Mouse (Mus musculus): ENCODE data around the gene Lpin3.

Gene Lpin3

GRCm38 (mm10) chr2:160880453-160881195 lies at the start of gene Lpin3:
TSS of gene Lpin3 (plus strand) at chr2:160880670.
- DNase-seq (ENCODE audit: low spot score): no peak

DNA sequence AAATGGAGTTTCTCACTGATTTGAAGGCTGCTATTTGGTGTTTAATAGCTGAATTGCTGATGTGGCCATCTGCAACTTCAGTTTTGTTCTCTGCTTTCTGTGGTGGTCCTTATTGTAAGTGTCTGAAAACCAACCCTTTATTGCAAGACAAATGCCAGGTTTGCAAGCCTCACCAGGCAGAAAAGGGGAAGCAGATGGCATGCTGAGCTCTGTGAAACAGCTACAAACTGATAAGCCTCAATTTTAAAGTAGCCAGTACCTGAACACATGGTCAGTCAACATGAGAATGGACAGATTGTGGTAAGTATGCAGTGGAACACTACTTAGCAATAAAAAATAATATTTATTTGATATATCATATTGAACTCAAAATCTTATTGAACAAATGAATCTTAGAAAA lies 39.6 kb upstream of the Lpin3 start:
- no peak for DNase-seq (ENCODE audit: low spot score)

- no peak for DNase-seq (ENCODE audit: low spot score)
Measured at GRCm38 (mm10) chr2:160847664-160848063, 32.8 kb upstream of the Lpin3 start.

GRCm38 (mm10) chr2:160848186-160848585 lies 32.3 kb upstream of the Lpin3 start:
- DNase-seq (ENCODE audit: low spot score): no peak

GRCm38 (mm10) chr2:160849617-160850240 lies 30.7 kb upstream of the Lpin3 start:
- no peak for DNase-seq (ENCODE audit: low spot score)

- DNase-seq (ENCODE audit: low spot score): no peak
Measured at GRCm38 (mm10) chr2:160850360-160850759, 30.1 kb upstream of the Lpin3 start.

DNA sequence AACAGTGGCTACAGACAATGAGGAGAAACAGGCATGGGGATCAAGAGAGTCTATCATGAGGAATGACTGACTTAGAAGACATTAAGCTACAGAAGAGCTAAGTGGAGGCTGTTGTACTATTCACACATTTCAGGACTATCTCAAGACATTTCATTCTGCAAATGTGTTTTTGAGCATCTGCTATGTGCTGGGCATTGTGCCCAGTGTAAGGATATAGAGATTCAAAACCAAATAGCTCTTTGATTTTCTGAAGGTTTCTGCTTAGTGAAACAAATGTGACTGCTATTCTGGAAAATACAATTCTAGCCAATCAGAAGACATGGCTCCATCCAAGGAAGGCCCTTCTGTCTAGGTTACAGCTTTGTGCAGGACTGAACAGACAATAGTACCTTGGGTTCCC lies 25.8 kb upstream of the Lpin3 start:
- DNase-seq (ENCODE audit: low spot score): no peak

DNA sequence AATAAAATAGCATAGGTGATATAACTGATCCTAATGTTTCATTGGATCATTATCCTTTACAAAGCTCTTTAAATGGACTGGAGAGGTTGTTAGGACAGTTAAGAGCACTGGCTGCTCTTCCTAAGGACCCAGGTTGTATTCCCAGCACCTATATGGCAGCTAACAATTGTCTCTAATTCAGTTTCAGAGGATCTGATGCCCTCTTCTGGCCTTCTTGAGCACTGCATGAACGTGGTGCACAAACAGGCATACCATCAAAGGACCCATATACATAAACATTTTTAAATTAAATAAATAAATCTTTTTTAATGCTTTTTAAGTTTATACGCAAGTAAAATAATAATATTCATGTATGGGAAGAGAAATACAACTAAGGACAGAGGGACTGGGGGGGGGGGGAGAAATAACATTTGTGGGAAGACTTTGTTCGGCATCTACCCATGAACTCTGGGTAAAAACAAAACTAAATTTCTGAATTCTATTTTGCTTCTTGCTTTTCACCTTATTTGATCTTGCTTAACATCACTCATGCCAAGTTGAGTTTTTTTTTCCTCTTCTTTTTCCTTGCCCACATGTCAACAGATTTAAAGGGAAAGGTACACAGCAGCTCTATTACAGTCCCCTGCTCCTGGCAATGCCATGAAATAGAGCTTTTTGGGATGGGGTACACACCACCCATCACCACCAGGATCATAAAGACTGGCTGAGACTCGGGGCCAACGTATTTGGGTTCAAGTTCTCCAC lies 23.9 kb upstream of the Lpin3 start:
- DNase-seq (ENCODE audit: low spot score): no peak

DNA sequence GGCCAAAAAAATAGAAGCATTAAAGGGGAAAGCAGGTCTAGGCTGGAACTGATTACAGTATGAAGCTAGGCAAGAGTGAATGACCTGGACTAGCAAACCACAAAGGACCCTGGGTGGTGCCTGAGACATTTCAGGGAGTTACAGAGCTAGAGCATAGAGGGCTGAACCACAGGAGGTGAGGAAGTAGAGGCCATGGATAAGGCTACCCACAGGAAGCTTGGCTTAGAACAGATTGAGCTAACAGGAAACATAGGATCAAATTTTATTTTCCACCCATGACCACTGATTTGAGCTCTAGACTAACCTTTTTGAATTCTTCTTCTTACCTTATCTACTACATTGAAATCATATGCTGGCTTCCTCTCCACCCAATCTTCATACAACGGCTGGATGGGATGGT lies 20.1 kb upstream of the Lpin3 start:
- no peak for DNase-seq (ENCODE audit: low spot score)

GRCm38 (mm10) chr2:160864112-160864511 lies 16.4 kb upstream of the Lpin3 start:
- no peak for DNase-seq (ENCODE audit: low spot score)

DNA sequence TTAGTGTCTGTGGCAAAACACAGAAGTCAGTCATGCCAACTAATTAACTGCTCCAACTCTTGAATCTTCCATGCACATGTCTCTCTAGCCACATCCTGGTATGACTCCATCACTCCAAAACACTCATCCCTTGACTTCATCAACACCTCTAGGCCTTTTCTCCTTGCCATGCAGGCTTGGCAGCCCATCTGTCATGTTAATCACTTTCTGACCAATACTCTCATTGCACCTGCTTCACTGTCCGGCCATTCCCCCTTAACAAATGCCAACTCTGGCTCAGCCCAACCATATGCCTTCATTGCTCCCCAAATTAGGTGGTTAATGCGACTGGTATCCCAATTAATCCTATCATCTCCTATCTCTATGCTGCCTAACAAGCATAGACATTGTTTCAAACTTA lies 15.2 kb upstream of the Lpin3 start:
- DNase-seq (ENCODE audit: low spot score): no peak

DNA sequence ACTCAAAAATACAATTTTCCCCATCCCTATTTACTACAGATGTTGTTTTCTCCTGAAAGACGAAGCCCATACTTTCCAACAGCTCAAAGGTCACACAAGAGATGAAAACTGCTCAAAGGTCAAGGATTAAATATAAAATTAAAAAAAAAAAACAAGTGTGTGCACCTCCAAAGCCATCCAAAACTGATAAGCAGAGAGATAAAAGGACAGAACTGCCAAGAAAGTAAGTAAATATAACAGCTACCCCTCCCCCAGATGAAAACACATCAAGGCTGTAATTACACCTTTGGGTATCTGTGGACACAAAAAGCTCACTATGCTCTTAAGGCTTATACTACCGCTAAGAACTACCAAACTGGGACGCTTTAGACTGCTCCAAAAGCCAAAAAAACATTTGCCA lies 11.0 kb upstream of the Lpin3 start:
- DNase-seq (ENCODE audit: low spot score): no peak

- no peak for DNase-seq (ENCODE audit: low spot score)
Measured at GRCm38 (mm10) chr2:160871310-160871709, 9.2 kb upstream of the Lpin3 start.

DNA sequence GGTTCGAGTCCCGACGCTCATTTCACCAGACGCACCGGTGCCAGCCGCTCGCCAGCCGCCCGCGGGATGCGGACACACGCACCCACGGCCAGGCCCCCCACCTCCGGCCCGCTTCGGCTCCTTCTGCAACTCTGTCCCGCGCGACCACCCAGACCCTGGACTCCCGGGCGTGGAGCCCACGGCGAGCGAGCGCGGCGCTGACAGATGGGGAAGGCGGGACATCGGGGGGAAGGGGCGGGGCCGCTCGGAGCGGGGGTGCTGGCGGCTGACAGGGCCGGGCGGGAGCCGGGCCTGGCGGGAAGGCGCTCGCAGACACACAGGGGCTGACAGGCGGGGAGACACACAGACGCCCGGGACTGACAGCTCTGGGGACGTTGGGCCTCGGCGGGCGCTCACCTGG lies 8.1 kb upstream of the Lpin3 start:
- peak; percentile 72 for DNase-seq (ENCODE audit: low spot score)

DNA sequence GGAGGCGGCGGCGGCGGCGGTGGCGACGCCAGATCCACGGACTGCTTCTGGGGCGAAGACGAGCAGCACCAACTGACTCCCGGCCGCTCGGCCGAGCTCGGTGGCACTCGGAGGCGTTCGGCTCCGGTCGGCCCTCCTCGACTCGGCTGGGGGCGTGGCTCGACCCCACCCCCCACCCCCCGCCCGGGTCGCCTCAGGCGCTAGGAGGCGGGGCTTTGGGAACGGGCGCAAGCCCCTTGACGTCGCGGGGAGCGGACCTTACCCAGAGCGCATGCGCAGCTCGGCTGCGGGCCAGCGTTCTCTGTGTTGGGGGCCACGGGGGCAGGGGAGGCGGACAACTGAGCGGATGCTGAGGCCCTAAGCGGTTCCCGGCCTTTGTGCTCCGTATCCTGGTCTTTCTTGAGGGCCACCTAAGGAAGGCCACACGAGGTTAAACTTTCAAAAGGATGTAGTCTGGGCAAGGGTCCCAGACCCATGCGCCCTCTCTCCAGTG lies 7.5 kb upstream of the Lpin3 start, which contains the start of gene Zhx3:
TSS of gene Zhx3 (minus strand) at position 109 of the 493 bp plus-strand sequence.
- peak; percentile 97 for DNase-seq (ENCODE audit: low spot score)

GRCm38 (mm10) chr2:160874231-160874877 lies 6.1 kb upstream of the Lpin3 start:
- DNase-seq (ENCODE audit: low spot score): no peak

GRCm38 (mm10) chr2:160876115-160876514 lies 4.4 kb upstream of the Lpin3 start:
- DNase-seq (ENCODE audit: low spot score): peak; percentile 14

DNA sequence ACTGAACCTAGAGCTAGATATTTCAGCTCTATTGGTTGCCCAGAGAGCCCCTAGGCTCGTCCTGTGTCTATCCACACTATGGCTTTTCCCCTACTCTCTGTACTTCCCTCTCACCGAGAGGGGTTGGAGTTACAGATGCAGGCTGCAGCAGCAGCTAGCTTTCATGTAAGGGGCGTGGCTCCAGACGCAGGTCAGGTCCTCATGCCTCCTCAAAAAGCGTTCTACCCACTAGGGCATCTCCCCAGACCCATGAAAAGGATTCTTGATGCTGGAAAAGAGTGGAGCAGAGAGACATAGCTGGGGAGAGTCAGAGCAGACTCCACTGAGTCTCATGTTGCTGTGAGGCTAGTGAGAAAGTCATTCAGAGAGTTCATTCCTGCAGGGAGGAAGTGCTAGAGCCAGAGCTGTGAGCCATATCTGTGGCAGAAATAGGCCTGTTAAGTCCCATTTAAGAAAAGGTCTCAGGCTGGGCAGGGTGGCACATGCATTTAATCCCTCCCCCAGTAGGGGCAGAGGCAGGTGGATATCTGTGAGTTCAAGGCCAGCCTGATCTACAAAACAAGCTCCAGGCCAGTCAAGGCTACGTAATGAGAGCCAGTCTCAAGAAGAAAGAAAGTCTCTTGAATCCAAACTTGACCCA lies 1.1 kb downstream of the Lpin3 start:
- no peak for DNase-seq (ENCODE audit: low spot score)

DNA sequence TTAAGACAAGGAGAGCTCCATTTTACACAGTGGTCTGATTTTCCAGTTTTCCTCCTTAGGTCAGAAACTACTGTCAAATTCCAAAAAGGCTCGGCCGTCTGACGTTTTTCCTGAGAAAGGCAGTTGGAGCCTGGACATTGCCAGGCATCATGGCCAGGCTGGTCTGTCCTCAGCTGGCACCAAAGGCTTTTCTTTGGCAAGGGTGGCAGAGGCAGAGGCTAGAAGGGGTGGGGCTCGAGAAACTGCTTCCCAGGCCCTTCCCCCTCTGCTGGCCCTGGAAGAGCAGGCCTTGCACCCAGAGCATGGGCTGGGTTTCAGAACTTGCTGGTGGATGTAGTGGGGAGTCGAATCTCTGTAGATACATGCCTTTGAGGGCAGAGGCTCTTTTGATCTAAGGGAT lies 2.0 kb downstream of the Lpin3 start:
- DNase-seq (ENCODE audit: low spot score): no peak

- DNase-seq (ENCODE audit: low spot score): no peak
Measured at GRCm38 (mm10) chr2:160883912-160884311, 3.4 kb downstream of the Lpin3 start.

GRCm38 (mm10) chr2:160884830-160885229 lies 4.4 kb downstream of the Lpin3 start:
- peak; percentile 78 for DNase-seq (ENCODE audit: low spot score)

GRCm38 (mm10) chr2:160886221-160886620 lies 5.8 kb downstream of the Lpin3 start:
- no peak for DNase-seq (ENCODE audit: low spot score)

All from retina, embryonic 14.5 days (tissue).